Mouse (Mus musculus): ENCODE data around the gene Alox15.

Gene Alox15

DNA sequence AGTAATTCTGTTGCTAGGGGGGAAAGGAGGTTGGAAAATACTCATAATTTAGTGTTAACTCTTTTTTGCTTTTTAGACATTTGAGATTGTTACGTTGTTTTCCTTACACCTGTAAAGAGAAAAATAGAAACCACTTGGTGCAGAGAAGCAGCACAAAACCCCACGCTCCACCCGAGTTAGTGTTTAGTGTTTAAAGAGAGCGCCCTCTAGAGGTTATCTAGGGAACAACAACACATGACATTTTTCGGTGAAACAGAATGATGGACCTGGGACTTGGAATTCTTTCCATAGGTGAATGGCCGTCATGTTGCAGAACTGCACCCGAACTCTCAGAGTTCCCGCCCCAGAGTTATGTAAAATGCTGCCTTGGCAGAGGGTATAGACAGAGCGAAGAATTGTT, 42.5 kb downstream of the Alox15 start:
- in situ Hi-C loops (cut with MboI, MseI): no loop called here

DNA sequence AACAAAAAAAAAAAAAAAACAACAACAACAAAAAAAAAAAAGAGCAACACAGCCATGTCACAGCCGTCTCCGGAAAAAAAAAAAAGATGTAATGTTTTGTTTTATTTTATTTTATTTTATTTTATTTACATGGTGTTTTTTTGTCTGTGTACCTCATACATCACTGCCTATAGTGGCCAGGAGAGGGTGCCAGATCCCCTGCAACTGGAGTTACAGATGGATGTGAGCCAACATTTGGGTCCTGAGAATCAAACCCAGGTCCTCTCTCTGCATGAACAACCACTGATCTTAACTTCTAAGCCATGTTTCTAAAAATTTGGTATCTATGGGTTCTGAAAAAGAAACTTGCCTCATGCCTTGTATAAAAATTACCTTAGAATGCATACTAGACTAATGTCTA, 43.5 kb downstream of the Alox15 start:
- in situ Hi-C loops (cut with MboI, MseI): no loop called here

DNA sequence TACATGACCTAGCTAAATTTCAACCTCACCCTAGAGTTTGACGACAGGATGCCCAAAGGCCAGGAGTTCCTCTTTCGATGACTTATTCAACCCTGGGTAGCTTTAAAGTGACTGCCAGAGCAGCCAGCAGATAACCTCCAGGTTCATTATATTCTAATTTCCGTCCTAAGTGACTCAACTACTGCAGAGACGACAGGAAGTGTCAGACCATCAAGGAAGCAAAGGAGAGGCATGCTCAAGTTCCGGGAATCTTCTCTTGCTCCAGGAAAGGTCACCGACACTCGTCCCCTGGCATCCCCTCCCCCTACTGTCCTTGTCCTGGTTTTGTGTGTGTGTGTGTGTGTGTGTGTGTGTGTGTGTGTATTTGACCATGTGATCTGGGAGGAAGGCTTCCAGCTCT, 45.7 kb downstream of the Alox15 start:
- in situ Hi-C loops (cut with MboI, MseI): no loop called here

DNA sequence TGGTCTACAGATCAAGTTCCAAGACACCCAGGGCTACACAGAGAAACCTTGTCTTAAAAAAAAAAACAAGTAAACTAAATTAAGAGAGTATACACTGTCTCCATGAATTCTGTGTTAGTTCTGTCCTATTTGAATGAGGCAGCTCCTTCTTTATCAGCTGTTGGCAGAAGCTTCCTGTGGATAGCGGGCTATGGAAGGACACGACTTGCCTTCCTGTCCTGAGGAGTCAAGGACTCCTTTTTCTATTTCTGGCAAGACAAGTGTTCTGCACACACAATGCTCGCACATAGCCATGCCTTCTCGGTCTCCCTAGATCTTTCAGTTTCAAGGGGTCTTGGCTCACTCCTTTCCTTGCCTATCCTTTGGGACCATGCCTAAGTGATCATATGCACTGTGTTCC, 49.5 kb downstream of the Alox15 start:
- in situ Hi-C loops (cut with MboI, MseI): no loop called here

DNA sequence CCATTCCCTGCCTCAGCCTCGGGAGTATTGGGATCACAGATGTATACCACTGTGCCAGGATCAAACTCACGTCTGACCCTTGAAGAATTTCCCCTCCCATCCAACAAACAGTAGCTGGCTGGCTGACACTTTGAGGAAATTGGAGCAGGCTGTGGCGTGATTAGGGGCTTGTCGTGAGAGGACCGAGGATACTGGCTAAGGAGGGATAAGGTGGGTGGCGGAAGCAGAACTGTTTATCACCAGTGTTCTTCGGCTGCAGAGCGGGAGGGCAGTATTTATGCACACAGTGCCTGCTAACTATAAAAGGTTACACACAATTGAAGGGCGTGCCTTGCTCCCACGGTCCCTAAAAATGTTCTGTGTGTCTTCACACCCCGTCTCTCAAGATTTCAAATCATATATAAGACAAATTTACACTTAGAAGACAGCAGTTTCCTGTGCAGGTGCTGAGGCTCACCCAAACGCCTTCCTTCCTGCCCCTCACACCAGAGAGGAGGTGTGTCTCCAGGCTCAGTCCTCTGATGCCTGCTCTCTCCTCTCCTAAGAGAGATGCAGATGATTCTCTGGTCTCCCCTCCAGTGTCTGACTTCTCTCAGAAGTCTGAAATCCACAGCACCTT, 53.9 kb downstream of the Alox15 start:
- in situ Hi-C loops (cut with MboI, MseI): loop anchor here (25.0 kb wide), 1 partner anchor 989 kb away; no protein-coding TSS in a partner anchor

DNA sequence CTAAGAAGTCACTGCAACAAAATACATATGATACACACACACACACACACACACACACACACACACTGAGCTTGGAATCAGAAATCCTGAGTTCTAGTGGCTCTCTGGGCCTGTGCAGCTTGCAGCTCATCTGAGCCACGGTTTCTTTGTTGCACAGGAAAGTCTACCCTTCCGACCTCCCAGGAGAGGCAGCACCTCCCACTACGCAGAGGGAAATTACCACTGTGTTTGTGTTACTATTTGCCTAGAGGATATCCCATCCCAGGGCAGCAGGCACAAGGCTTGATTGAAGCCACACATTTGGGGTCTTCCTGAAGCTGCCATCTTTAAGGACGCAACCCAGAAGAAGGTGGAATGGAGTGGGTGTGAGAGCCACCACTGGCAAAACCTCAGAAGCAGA, 54.4 kb downstream of the Alox15 start:
- in situ Hi-C loops (cut with MboI, MseI): loop anchor here (25.0 kb wide), 1 partner anchor 990 kb away; no protein-coding TSS in a partner anchor
